Mouse (Mus musculus): ENCODE measurements around the gene Tmcc3.

GRCm38 (mm10) chr10:94332358-94333137, 20.8 kb downstream of the Tmcc3 start:
- TF ChIP-seq CTCF (conservative IDR thresholded peaks at IDR 0.05; ENCODE audit: low read length) (peak; percentile 87), NANOG (IDR thresholded peaks at IDR 0.05; ENCODE audit: borderline replicate concordance, low read length) (no peak), POU5F1 (IDR thresholded peaks at IDR 0.05; ENCODE audit: borderline replicate concordance, low read length) (no peak)
